Mouse (Mus musculus) gastrocnemius, adult 8-10 months (tissue): Measurements from ENCODE around the gene Gm3298. TPM values are rescaled to one million over a fixed set of nuclear protein-coding genes. Genes with fewer than 3 reads are reported as not detected.
"Not testable (repeated sequence)": the region's sequence is repeated elsewhere in the genome, so short reads cannot be mapped to it uniquely, and the experiment has no call there.

Experiments used
- DNase-seq, 2 experiments: peaks; one replicate each; pipeline ENCODE4 v3.0.0; 2022; ENCODE audit warnings: low spot score in 2 of 2
- total RNA-seq, 4 experiments: library from RNA; stranded (reverse); gene quantifications; 2 replicates each; pipeline ENCODE4 v1.2.4; 2022

Gene Gm3298
- not detected for total RNA-seq

DNA sequence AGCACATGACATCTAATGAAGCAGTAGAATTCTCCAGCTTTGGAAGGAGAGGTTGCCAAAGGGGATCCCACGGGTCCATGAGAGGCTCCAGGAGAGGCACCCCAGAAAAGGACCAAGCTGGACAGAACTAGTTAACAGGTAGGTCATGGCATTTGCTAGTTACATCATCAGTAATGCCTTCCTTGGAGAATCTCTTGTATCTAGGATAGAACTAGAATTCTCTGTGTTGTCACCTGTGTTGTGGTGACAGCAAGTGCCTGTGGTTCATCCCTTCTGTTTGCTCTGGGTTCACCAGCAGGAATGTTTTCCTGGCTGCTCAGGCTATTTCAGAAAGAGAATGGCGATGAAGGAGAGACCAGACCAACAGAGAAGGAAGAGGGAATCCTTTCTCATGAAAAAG, at the start of gene Gm3298:
Gene Gm3298, plus strand, starts transcription at position 301 of the 400 bp plus-strand sequence.
- not testable (repeated sequence) for DNase-seq

DNA sequence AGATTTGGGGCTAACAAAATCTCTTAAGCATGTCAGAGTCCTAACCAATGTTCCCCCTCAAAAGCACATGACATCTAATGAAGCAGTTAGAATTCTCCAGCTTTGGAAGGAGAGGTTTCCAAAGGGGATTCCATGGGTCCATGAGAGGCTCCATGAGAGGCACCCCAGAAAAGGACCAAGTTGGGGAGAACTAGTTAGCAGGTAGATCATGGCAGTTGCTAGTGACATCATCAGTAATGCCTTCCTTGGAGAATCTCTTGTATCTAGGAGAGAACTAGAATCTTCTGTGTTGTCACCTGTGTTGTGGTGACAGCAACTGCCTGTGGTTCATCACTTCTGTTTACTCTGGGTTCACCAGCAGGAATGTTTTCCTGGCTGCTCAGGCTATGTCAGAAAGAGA, 32.1 kb upstream of the Gm3298 start, which contains the start of gene Gm8297:
Gene Gm8297, plus strand, starts transcription at position 301 of the 400 bp plus-strand sequence.
- DNase-seq, result not testable (repeated sequence)

DNA sequence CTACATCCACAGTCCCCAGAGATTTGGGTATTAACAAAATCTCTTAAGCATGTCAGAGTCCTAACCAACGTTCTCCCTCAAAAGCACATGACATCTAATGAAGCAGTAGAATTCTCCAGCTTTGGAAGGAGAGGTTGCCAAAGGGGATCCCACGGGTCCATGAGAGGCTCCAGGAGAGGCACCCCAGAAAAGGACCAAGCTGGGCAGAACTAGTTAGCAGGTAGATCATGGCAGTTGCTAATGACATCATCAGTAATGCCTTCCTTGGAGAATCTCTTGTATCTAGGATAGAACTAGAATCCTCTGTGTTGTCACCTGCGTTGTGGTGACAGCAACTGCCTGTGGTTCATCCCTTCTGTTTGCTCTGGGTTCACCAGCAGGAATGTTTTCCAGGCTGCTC, 34.6 kb downstream of the Gm3298 start, which contains the start of gene 4930555G01Rik:
Gene 4930555G01Rik, plus strand, starts transcription at position 301 of the 400 bp plus-strand sequence.
- DNase-seq, result not testable (repeated sequence)

Other genes with a start within 250 kb of the Gm3298 start
- not detected for gene Gm9602, start 239.6 kb upstream of the Gm3298 start, total RNA-seq
- under 1 TPM in 1 of 4 experiments, not detected in 3; 0.20 TPM for gene Gm3269, start 177.8 kb upstream of the Gm3298 start, total RNA-seq
- not detected for gene Gm3264, start 160.3 kb upstream of the Gm3298 start, total RNA-seq
- not detected for gene Gm3278, start 123.5 kb upstream of the Gm3298 start, total RNA-seq
- under 1 TPM in 1 of 4 experiments, not detected in 3; 0.31 TPM for gene Gm8297, start 32.0 kb upstream of the Gm3298 start, total RNA-seq
- not detected for gene 4930555G01Rik, start 34.7 kb downstream of the Gm3298 start, total RNA-seq
- gene Gm8281, start 55.1 kb downstream of the Gm3298 start, total RNA-seq, result not detected
- gene Gm8279, start 115.6 kb downstream of the Gm3298 start, total RNA-seq, result not detected
- not detected for gene Gm3317, start 148.6 kb downstream of the Gm3298 start, total RNA-seq
- not detected for gene Gm8271, start 169.9 kb downstream of the Gm3298 start, total RNA-seq
- not detected for gene Gm3526, start 244.7 kb downstream of the Gm3298 start, total RNA-seq